Mouse (Mus musculus): ENCODE measurements at regions not wholly inside any gene's neighbourhood (a gene's known extent, or its start where the extent isn't known, plus 50 kb on each side); places are given as distances from the start of the nearest gene placed in this dataset.

DNA sequence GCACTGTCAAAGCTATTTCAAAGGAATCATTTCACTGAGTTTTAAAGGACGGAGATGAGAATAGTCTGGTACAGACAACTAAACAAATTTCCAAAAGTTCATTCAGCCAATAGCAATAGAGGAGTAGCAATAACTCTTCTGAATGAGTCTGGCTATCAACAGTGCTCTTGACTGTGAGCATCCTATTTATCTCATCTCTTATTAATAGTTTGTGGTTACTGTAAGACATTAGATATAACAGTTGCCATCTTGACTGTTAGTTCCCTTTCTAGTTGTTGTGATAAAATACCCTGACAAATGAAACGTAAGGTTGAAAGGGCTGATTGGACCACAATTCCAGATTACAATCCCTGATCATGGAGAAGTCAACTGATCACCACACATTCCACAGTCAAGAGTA is 103.5 kb upstream of the Map3k7 start:
- H3K4me3 ChIP-seq (ENCODE audit: low read length), result no peak overlapping the region
- 87% methylated on average over 2 of the region's 2 CpGs for WGBS
- H3K9ac ChIP-seq (ENCODE audit: low read length), result no peak overlapping the region
- no peaks in the 10 kb centered on the region for H3K9me3 ChIP-seq (ENCODE audit: control insufficient read depth, low read length)
- no peak overlapping the region for H3K4me2 ChIP-seq (ENCODE audit: low read depth, low read length)
- H3K27me3 ChIP-seq (ENCODE audit: control insufficient read depth, insufficient read depth, low read depth, low read length), result no peaks in the 10 kb centered on the region
- ATAC-seq (ENCODE audit: low read depth), result no peak
- H3K36me3 ChIP-seq (ENCODE audit: control insufficient read depth, insufficient read depth, low read length), result no peaks in the 10 kb centered on the region
- H3K4me1 ChIP-seq (replicated peaks; ENCODE audit: control insufficient read depth, insufficient read depth, low read length), result no peaks in the 10 kb centered on the region
- H3K27ac ChIP-seq (ENCODE audit: low read length), result no peak overlapping the region

DNA sequence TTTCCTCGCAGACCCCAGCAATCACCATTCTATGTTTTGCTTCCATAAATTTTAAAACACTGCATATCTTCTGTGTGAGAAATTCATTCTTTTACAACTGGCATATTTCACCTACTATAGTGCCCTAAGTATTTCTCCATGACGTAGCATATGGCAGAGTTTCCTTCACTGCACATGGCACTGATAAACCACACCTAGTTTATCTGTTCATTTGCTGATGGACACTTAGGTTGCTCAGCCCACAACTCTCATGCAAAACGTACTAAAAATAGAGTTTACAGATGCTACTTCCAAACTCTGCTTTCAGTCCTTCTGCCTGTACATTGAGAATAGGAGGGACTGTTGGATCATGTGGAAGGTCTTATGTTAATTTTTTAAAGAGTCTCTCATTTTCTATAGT is 102.7 kb upstream of the Map3k7 start:
- 72% methylated on average over 3 of the region's 3 CpGs for WGBS
- no peak overlapping the region for H3K4me2 ChIP-seq (ENCODE audit: low read depth, low read length)
- H3K9me3 ChIP-seq (ENCODE audit: control insufficient read depth, low read length), result no peaks in the 10 kb centered on the region
- no peak overlapping the region for H3K4me3 ChIP-seq (ENCODE audit: low read length)
- H3K27ac ChIP-seq (ENCODE audit: low read length), result no peak overlapping the region
- no peaks in the 10 kb centered on the region for H3K4me1 ChIP-seq (replicated peaks; ENCODE audit: control insufficient read depth, insufficient read depth, low read length)
- no peak overlapping the region for H3K9ac ChIP-seq (ENCODE audit: low read length)
- H3K36me3 ChIP-seq (ENCODE audit: control insufficient read depth, insufficient read depth, low read length), result no peaks in the 10 kb centered on the region
- ATAC-seq (ENCODE audit: low read depth), result no peak
- no peaks in the 10 kb centered on the region for H3K27me3 ChIP-seq (ENCODE audit: control insufficient read depth, insufficient read depth, low read depth, low read length)

DNA sequence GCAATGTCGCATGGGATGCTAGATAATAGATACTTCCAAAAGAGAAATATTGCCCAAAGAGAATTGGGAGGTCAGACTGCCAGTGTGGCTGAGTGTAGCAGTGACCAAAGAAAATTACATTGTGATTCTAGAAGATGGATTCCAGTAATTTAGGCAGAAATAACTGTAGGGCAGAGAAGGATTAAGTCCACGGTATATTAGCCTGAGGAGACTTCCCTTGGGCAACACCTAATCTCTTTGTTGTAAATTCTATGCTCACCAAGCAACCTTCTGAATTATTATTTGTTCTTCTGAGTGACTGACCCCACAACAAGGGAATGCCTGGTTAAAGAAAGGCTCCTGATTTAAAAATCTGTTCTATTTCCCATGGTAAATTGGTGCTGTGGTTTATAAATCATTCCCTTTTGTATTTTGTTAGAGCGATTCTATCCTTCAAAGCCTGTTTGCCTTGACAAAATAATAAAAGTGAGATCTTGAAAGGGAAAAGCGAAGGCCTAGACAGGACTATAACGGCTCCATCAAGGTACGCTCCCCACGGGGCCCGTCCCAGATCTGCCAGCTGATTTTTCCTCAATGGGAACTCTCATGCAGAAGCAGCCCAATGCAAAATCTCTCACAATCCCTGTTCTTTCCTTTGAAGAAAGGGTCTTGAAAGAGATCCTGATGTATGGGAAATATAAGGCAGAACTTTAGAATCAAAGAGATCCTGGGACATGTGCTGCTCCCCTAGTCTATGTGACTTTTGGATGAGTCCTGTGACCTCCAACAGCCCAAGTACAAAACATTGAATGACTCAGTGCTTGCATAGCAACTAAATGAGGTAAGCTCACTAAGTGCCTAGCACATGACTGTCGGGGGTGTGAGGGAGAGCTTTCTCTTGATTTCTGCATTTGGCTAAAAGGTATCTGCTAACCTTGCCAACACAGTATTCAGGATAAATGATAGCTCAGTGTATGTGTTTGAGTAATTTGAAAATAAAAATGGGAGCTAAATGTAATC is 90.6 kb upstream of the Map3k7 start:
- no peak overlapping the region for H3K27ac ChIP-seq (ENCODE audit: low read length)
- no peak overlapping the region for H3K4me2 ChIP-seq (ENCODE audit: low read depth, low read length)
- no peak for ATAC-seq (ENCODE audit: low read depth)

DNA sequence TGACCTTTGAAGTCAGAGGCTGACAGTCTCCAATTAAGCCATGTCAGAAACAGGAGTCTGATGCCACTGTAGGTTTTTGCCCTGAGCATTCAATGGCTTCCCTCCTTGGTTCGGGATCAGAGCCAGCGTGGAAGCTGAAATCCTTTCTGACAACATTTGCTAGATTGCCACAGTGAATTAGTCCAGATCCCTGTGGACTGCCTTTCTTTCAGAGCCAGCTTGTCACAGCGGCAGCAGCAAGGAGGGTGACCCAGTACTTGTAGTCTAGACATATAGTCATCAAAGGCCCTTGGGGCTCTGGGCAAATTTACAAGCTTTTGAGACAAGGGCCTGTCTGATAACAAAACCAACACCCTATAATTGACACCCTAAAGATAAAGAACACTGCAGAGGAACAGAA is 86.5 kb upstream of the Map3k7 start:
- H3K36me3 ChIP-seq (ENCODE audit: control insufficient read depth, insufficient read depth, low read length), result no peaks in the 10 kb centered on the region
- no peak overlapping the region for H3K9ac ChIP-seq (ENCODE audit: low read length)
- H3K9me3 ChIP-seq (ENCODE audit: control insufficient read depth, low read length), result no peaks in the 10 kb centered on the region
- H3K27me3 ChIP-seq (ENCODE audit: control insufficient read depth, insufficient read depth, low read depth, low read length), result no peaks in the 10 kb centered on the region
- ATAC-seq (ENCODE audit: low read depth), result no peak
- H3K4me2 ChIP-seq (ENCODE audit: low read depth, low read length), result no peak overlapping the region
- no peaks in the 10 kb centered on the region for H3K4me1 ChIP-seq (replicated peaks; ENCODE audit: control insufficient read depth, insufficient read depth, low read length)
- H3K27ac ChIP-seq (ENCODE audit: low read length), result no peak overlapping the region
- no peak overlapping the region for H3K4me3 ChIP-seq (ENCODE audit: low read length)
- WGBS, result 18% methylated on average over 3 of the region's 3 CpGs

More for the DNA sequence above, 90.6 kb upstream of the Map3k7 start:
- H3K9me3 ChIP-seq (ENCODE audit: control insufficient read depth, low read length), result no peaks in the 10 kb centered on the region
- no peaks in the 10 kb centered on the region for H3K4me1 ChIP-seq (replicated peaks; ENCODE audit: control insufficient read depth, insufficient read depth, low read length)
- H3K36me3 ChIP-seq (ENCODE audit: control insufficient read depth, insufficient read depth, low read length), result no peaks in the 10 kb centered on the region
- WGBS, result 75% methylated on average over 9 of the region's 9 CpGs
- H3K9ac ChIP-seq (ENCODE audit: low read length), result no peak overlapping the region
- H3K27me3 ChIP-seq (ENCODE audit: control insufficient read depth, insufficient read depth, low read depth, low read length), result no peaks in the 10 kb centered on the region
- no peak overlapping the region for H3K4me3 ChIP-seq (ENCODE audit: low read length)

DNA sequence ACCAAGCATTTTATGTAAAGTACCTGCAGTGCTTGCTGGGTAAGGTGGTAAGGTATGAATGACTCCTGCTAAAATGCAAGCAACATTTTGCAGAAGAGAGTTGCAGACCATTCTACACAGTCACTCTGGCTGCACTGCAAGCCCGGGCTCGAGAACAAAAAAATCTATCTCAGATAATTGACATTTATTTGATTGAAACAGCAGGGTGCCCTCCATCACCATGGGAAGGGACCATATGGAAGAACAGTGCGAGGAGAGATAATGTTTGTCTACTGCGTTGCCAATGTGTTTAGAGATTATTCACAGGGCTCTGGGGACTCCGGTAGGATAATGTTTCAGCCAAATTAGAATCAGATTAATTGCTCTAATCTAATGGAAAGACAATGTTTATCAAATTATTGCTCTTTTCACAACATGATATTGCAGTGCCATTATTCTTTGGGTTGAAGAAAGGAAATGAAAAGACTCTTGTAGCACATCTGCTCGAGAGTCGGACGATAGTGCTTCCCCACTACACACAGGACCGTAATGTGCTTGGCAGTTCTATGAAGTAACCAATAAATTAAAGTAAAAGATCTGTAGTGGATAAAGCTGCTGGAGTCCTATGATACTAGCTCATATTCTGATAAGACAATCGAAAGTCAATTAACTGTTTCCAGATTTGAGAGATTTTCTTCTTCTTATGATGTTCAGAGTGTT is 85.3 kb upstream of the Map3k7 start:
- Histone ChIP-seq H3K4me3 (ENCODE audit: low read length) (no peak overlapping the region), H3K9ac (ENCODE audit: low read length) (no peak overlapping the region), H3K4me2 (ENCODE audit: low read depth, low read length) (no peak overlapping the region), H3K27me3 (ENCODE audit: control insufficient read depth, insufficient read depth, low read depth, low read length) (no peaks in the 10 kb centered on the region), H3K9me3 (ENCODE audit: control insufficient read depth, low read length) (no peaks in the 10 kb centered on the region), H3K36me3 (ENCODE audit: control insufficient read depth, insufficient read depth, low read length) (no peaks in the 10 kb centered on the region), H3K27ac (ENCODE audit: low read length) (no peak overlapping the region), H3K4me1 (replicated peaks; ENCODE audit: control insufficient read depth, insufficient read depth, low read length) (no peaks in the 10 kb centered on the region)
- WGBS, result 37% methylated on average over 10 of the region's 10 CpGs
- no peak for ATAC-seq (ENCODE audit: low read depth)

DNA sequence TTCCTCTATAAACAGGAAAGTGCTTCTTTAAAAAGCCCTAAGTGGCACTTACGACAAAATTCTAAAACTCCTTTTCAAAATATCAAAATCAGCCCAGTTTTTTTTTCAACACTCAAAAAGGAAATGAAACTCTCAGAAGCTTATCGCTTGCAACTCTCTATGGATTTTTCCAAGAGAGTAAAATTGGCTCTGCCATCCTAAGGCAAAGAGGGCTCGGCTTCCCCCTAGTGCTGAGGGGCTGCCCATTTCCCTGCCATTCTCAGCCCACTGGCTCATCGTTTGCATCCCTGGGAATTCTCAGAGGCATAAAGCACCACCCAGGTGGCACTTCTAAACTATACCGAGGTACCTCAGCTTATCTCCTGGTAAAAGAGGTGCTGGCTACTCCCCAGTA is 84.7 kb upstream of the Map3k7 start:
- no peak overlapping the region for H3K4me2 ChIP-seq (ENCODE audit: low read depth, low read length)
- no peak overlapping the region for H3K4me3 ChIP-seq (ENCODE audit: low read length)
- ATAC-seq (ENCODE audit: low read depth), result no peak
- no peak overlapping the region for H3K9ac ChIP-seq (ENCODE audit: low read length)
- H3K4me1 ChIP-seq (replicated peaks; ENCODE audit: control insufficient read depth, insufficient read depth, low read length), result no peaks in the 10 kb centered on the region
- H3K27me3 ChIP-seq (ENCODE audit: control insufficient read depth, insufficient read depth, low read depth, low read length), result no peaks in the 10 kb centered on the region
- H3K36me3 ChIP-seq (ENCODE audit: control insufficient read depth, insufficient read depth, low read length), result no peaks in the 10 kb centered on the region
- no peaks in the 10 kb centered on the region for H3K9me3 ChIP-seq (ENCODE audit: control insufficient read depth, low read length)
- WGBS, result 37% methylated on average over 5 of the region's 5 CpGs
- no peak overlapping the region for H3K27ac ChIP-seq (ENCODE audit: low read length)

DNA sequence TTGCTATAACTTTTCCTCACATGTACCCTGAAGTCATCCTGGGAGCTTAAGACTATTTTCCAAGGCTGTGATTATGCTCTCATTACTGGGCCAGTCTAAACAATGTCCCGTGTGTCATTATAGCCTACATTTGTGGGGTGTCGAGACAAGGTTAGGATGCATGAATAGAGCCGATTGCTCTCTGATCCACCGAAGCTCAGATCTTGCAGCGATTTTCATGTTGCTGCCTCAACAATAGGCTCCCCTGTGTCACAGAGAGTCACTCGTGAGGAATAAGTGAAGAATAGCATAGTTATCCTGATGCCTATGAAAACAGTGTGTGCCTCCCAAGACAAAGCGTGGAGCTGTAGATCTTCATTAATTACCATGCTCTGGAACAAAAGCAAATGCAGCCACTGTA is 83.7 kb upstream of the Map3k7 start:
- no peaks in the 10 kb centered on the region for H3K9me3 ChIP-seq (ENCODE audit: control insufficient read depth, low read length)
- no peaks in the 10 kb centered on the region for H3K27me3 ChIP-seq (ENCODE audit: control insufficient read depth, insufficient read depth, low read depth, low read length)
- H3K4me2 ChIP-seq (ENCODE audit: low read depth, low read length), result no peak overlapping the region
- no peak overlapping the region for H3K27ac ChIP-seq (ENCODE audit: low read length)
- no peak for ATAC-seq (ENCODE audit: low read depth)
- H3K36me3 ChIP-seq (ENCODE audit: control insufficient read depth, insufficient read depth, low read length), result no peaks in the 10 kb centered on the region
- H3K9ac ChIP-seq (ENCODE audit: low read length), result no peak overlapping the region
- no peak overlapping the region for H3K4me3 ChIP-seq (ENCODE audit: low read length)
- no peaks in the 10 kb centered on the region for H3K4me1 ChIP-seq (replicated peaks; ENCODE audit: control insufficient read depth, insufficient read depth, low read length)
- 76% methylated on average over 7 of the region's 7 CpGs for WGBS

DNA sequence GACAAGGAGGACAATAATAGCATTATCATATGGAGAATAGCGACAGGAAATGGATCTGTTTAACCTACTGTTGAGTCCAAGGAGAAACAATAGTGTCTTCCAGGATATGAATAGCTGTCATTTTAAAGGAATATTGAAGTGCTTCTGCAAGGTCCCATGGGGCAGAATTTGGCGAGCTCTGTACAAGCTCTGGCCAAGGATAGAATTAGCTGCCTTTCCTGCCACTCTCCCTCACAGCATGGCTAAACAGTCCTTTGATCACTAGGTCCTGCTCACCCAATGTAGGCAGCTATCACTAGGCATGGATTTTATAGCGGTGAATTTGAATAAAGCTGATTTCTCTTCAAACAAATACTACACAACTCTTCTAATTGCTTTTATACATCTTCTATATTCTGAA is 74.2 kb upstream of the Map3k7 start:
- Histone ChIP-seq H3K4me1 (replicated peaks; ENCODE audit: control insufficient read depth, insufficient read depth, low read length) (no peaks in the 10 kb centered on the region), H3K9ac (ENCODE audit: low read length) (no peak overlapping the region), H3K36me3 (ENCODE audit: control insufficient read depth, insufficient read depth, low read length) (no peaks in the 10 kb centered on the region), H3K4me3 (ENCODE audit: low read length) (no peak overlapping the region), H3K27me3 (ENCODE audit: control insufficient read depth, insufficient read depth, low read depth, low read length) (no peaks in the 10 kb centered on the region), H3K9me3 (ENCODE audit: control insufficient read depth, low read length) (no peaks in the 10 kb centered on the region), H3K27ac (ENCODE audit: low read length) (no peak overlapping the region), H3K4me2 (ENCODE audit: low read depth, low read length) (no peak overlapping the region)
- ATAC-seq (ENCODE audit: low read depth), result no peak
- WGBS, result 54% methylated on average over 3 of the region's 3 CpGs

DNA sequence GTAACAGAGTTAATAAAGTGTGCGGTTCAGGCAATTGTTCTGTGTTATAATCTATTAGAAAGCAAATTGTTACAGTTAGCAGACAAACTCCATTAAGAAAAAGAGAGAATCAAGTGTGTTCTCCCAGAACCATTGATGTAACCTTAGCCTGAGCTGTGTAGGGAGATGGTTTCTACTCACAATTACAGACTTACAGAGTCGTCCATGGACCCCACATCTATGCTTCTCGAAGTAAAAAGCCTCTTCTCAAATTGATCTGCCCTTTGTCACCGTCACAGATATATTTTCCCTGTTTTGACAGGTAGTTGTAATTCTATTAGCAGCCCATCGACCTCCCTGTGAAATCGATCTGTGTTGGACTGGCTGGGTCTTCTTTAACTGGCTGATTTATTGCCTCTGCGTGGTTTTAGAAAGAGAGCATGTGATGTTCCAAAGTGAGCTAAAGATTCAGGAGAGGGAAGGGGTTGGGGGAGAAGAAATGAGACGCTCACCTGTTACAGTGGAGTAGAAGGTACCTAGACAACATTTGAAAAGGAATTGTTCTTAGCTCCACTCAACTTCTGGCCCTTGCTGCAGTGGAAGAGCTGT is 54.7 kb upstream of the Map3k7 start:
- no peak overlapping the region for H3K4me2 ChIP-seq (ENCODE audit: low read depth, low read length)
- no peaks in the 10 kb centered on the region for H3K4me1 ChIP-seq (replicated peaks; ENCODE audit: control insufficient read depth, insufficient read depth, low read length)
- H3K9me3 ChIP-seq (ENCODE audit: control insufficient read depth, low read length), result no peaks in the 10 kb centered on the region
- no peak overlapping the region for H3K4me3 ChIP-seq (ENCODE audit: low read length)
- WGBS, result 63% methylated on average over 8 of the region's 8 CpGs
- H3K36me3 ChIP-seq (ENCODE audit: control insufficient read depth, insufficient read depth, low read length), result no peaks in the 10 kb centered on the region
- no peak overlapping the region for H3K9ac ChIP-seq (ENCODE audit: low read length)
- no peak for ATAC-seq (ENCODE audit: low read depth)
- H3K27ac ChIP-seq (ENCODE audit: low read length), result no peak overlapping the region
- H3K27me3 ChIP-seq (ENCODE audit: control insufficient read depth, insufficient read depth, low read depth, low read length), result no peaks in the 10 kb centered on the region
